Mouse (Mus musculus): ENCODE results near the gene 3110040M04Rik. TPM values are rescaled to one million over a fixed set of nuclear protein-coding genes. Genes with fewer than 3 reads are reported as not detected.

The 3110040M04Rik gene
- total and polyA plus RNA-seq, 3 experiments, result not detected

GRCm38 (mm10) chr1:151232346-151232745, 28.4 kb downstream of the 3110040M04Rik start:
- Histone ChIP-seq H3K27ac (ENCODE audit: insufficient read depth, low read depth) (no peak overlapping the region), H3K4me2 (ENCODE audit: insufficient read depth, low read depth, poor library complexity, severe bottlenecking) (no peak overlapping the region), H3K9me3 (replicated peaks; ENCODE audit: low read length) (no peaks in the 10 kb centered on the region), H3K27me3 (replicated peaks) (no peaks in the 10 kb centered on the region), H3K9ac (ENCODE audit: insufficient read depth, low read depth) (no peak overlapping the region), H3K4me3 (replicated peaks in 1 of 3; ENCODE audit: low read depth in 2 of 3, low read length in 2 of 3, poor library complexity in 1 of 3) (no peak overlapping the region), H3K79me2 (replicated peaks; ENCODE audit: control insufficient read depth, extremely low read depth, insufficient read depth, poor library complexity, severe bottlenecking) (no peaks in the 10 kb centered on the region), H3K4me1 (ENCODE audit: control insufficient read depth in 1 of 2, insufficient read depth in 2 of 2) (peaks cover 0 to 12% of the 10 kb centered on the region in 2 experiments; a peak in 2 of 4 replicates), H3K36me3 (replicated peaks in 1 of 2; ENCODE audit: control insufficient read depth in 1 of 2, insufficient read depth in 1 of 2, low read length in 1 of 2) (no peaks in the 10 kb centered on the region)
- no peak for DNase-seq (ENCODE audit: extremely low read depth)
- TF ChIP-seq CHD2 (IDR thresholded peaks at IDR 0.05; ENCODE audit: low read length), result no peak
- no peak for TF ChIP-seq POLR2A (IDR thresholded peaks at IDR 0.05; ENCODE audit: low read depth, low read length)
- TF ChIP-seq JUND (conservative IDR thresholded peaks at IDR 0.05; ENCODE audit: low read depth, low read length), result no peak
- no peak for TF ChIP-seq HCFC1 (IDR thresholded peaks at IDR 0.05; ENCODE audit: low read depth, low read length)
- TF ChIP-seq IRF4 (IDR thresholded peaks at IDR 0.05; ENCODE audit: low read depth, low read length), result no peak
- TF ChIP-seq NRF1 (IDR thresholded peaks at IDR 0.05; ENCODE audit: low read depth, low read length), result no peak
- no peak for TF ChIP-seq ZNF384 (IDR thresholded peaks at IDR 0.05; ENCODE audit: low read depth, low read length)
- no peak for TF ChIP-seq MXI1 (IDR thresholded peaks at IDR 0.05; ENCODE audit: low read depth, low read length)
- no peak for TF ChIP-seq NELFE (IDR thresholded peaks at IDR 0.05; ENCODE audit: low read depth, low read length)
- no peak for TF ChIP-seq CTCF (conservative IDR thresholded peaks at IDR 0.05 in 1 of 2, IDR thresholded peaks at IDR 0.05 in 1 of 2; ENCODE audit: low read depth in 2 of 2, low read length in 2 of 2)
- in situ Hi-C loops (cut with MboI; ENCODE audit: low pct_ligation_motif_present, low pct_unique_long_range_greater_than_20kb, low sequenced_read_pairs), result no loop called here
- dilution Hi-C loops (cut with MboI; ENCODE audit: extremely low pct_ligation_motif_present, extremely low pct_unique_long_range_greater_than_20kb, low sequenced_read_pairs), result no loop called here

GRCm38 (mm10) chr1:151233756-151234155, 29.8 kb downstream of the 3110040M04Rik start:
- Histone ChIP-seq H3K4me1 (ENCODE audit: control insufficient read depth in 1 of 2, insufficient read depth in 2 of 2) (peaks cover 0 to 6% of the 10 kb centered on the region in 2 experiments; a peak in 2 of 4 replicates), H3K4me3 (replicated peaks in 1 of 3; ENCODE audit: low read depth in 2 of 3, low read length in 2 of 3, poor library complexity in 1 of 3) (no peak overlapping the region), H3K36me3 (replicated peaks in 1 of 2; ENCODE audit: control insufficient read depth in 1 of 2, insufficient read depth in 1 of 2, low read length in 1 of 2) (no peaks in the 10 kb centered on the region), H3K4me2 (ENCODE audit: insufficient read depth, low read depth, poor library complexity, severe bottlenecking) (no peak overlapping the region), H3K9ac (ENCODE audit: insufficient read depth, low read depth) (no peak overlapping the region), H3K27ac (ENCODE audit: insufficient read depth, low read depth) (no peak overlapping the region), H3K79me2 (replicated peaks; ENCODE audit: control insufficient read depth, extremely low read depth, insufficient read depth, poor library complexity, severe bottlenecking) (no peaks in the 10 kb centered on the region), H3K9me3 (replicated peaks; ENCODE audit: low read length) (no peaks in the 10 kb centered on the region), H3K27me3 (replicated peaks) (no peaks in the 10 kb centered on the region)
- in situ Hi-C loops (cut with MboI; ENCODE audit: low pct_ligation_motif_present, low pct_unique_long_range_greater_than_20kb, low sequenced_read_pairs), result no loop called here
- DNase-seq (ENCODE audit: extremely low read depth), result no peak
- TF ChIP-seq NELFE (IDR thresholded peaks at IDR 0.05; ENCODE audit: low read depth, low read length) (no peak), ZNF384 (IDR thresholded peaks at IDR 0.05; ENCODE audit: low read depth, low read length) (no peak), MAFK (IDR thresholded peaks at IDR 0.05; ENCODE audit: insufficient replicate concordance, low read length) (no peak), TCF12 (IDR thresholded peaks at IDR 0.05; ENCODE audit: low read depth, low read length) (no peak), CTCF (conservative IDR thresholded peaks at IDR 0.05 in 1 of 2, IDR thresholded peaks at IDR 0.05 in 1 of 2; ENCODE audit: low read depth in 2 of 2, low read length in 2 of 2) (no peak), ETS1 (conservative IDR thresholded peaks at IDR 0.05; ENCODE audit: low read depth, low read length) (no peak), USF2 (conservative IDR thresholded peaks at IDR 0.05; ENCODE audit: low read depth, low read length) (no peak), IRF4 (IDR thresholded peaks at IDR 0.05; ENCODE audit: low read depth, low read length) (no peak), MYC (IDR thresholded peaks at IDR 0.05; ENCODE audit: low read depth, low read length) (no peak), POLR2A (IDR thresholded peaks at IDR 0.05; ENCODE audit: low read depth, low read length) (no peak)
- dilution Hi-C loops (cut with MboI; ENCODE audit: extremely low pct_ligation_motif_present, extremely low pct_unique_long_range_greater_than_20kb, low sequenced_read_pairs), result no loop called here
